Mouse (Mus musculus): ENCODE measurements around the gene Tmed8. TPM values are rescaled to one million over a fixed set of nuclear protein-coding genes. Genes with fewer than 3 reads are reported as not detected.
A peak's percentile ranks its signal among the peaks of the same experiment; 100 is the strongest.

The Tmed8 gene
- polyA plus RNA-seq (2015; fragmentation: Nextera tagmentation; extraction: Ambion mirVana), result 0.98 and 1.1 TPM in 2 replicates

- H3K36me3 ChIP-seq (ENCODE audit: control insufficient read depth, insufficient read depth), result no peaks in the 10 kb centered on the region
- no peaks in the 10 kb centered on the region for H3K9me3 ChIP-seq (ENCODE audit: control insufficient read depth)
- H3K9ac ChIP-seq (ENCODE audit: low read depth, low read length), result peak within 1 kb of the TSS; percentile 73
- ATAC-seq, result peak; percentile 81
- no peak within 1 kb of the TSS for H3K27ac ChIP-seq (ENCODE audit: low read depth, low read length)
- H3K27me3 ChIP-seq (replicated peaks; ENCODE audit: control insufficient read depth, insufficient read depth, low read length), result no peaks in the 10 kb centered on the region
- H3K4me3 ChIP-seq (ENCODE audit: low read depth, low read length), result peak within 1 kb of the TSS; percentile 59
- H3K4me1 ChIP-seq (replicated peaks; ENCODE audit: control insufficient read depth, insufficient read depth, low read length), result no peaks in the 10 kb centered on the region
- no peak for TF ChIP-seq CTCF (IDR thresholded peaks at IDR 0.05; ENCODE audit: low read depth)
- peak within 1 kb of the TSS; percentile 82 for H3K4me2 ChIP-seq (replicated peaks; ENCODE audit: low read depth)
- under 1% methylated on average over 66 of the region's 70 CpGs for WGBS
Observed at GRCm38 (mm10) chr12:87199973-87200586, at the start of gene Tmed8. TSS of gene Tmed8 (minus strand) at chr12:87200454.

- no peak for ATAC-seq
- no peak for TF ChIP-seq CTCF (IDR thresholded peaks at IDR 0.05; ENCODE audit: low read depth)
- H3K4me1 ChIP-seq (replicated peaks; ENCODE audit: control insufficient read depth, insufficient read depth, low read length), result no peaks in the 10 kb centered on the region
- WGBS, result 100% methylated on average over 1 of the region's 1 CpGs
- H3K4me3 ChIP-seq (ENCODE audit: low read depth, low read length), result no peak within 1 kb of the TSS
- peaks cover 54% of the 10 kb centered on the region for H3K36me3 ChIP-seq (ENCODE audit: control insufficient read depth, insufficient read depth)
- no peaks in the 10 kb centered on the region for H3K9me3 ChIP-seq (ENCODE audit: control insufficient read depth)
- no peak within 1 kb of the TSS for H3K4me2 ChIP-seq (replicated peaks; ENCODE audit: low read depth)
- H3K27me3 ChIP-seq (replicated peaks; ENCODE audit: control insufficient read depth, insufficient read depth, low read length), result no peaks in the 10 kb centered on the region
- no peak within 1 kb of the TSS for H3K9ac ChIP-seq (ENCODE audit: low read depth, low read length)
- no peak within 1 kb of the TSS for H3K27ac ChIP-seq (ENCODE audit: low read depth, low read length)
Observed at GRCm38 (mm10) chr12:87238632-87239031, 38.4 kb upstream of the Tmed8 start, which contains the start of gene Noxred1. TSS of gene Noxred1 (minus strand) at chr12:87238732.

GRCm38 (mm10) chr12:87236882-87237483 is 36.7 kb upstream of the Tmed8 start:
- Histone ChIP-seq H3K4me3 (ENCODE audit: low read depth, low read length) (no peak overlapping the region), H3K36me3 (ENCODE audit: control insufficient read depth, insufficient read depth) (peaks cover 42% of the 10 kb centered on the region), H3K4me1 (replicated peaks; ENCODE audit: control insufficient read depth, insufficient read depth, low read length) (no peaks in the 10 kb centered on the region), H3K27me3 (replicated peaks; ENCODE audit: control insufficient read depth, insufficient read depth, low read length) (no peaks in the 10 kb centered on the region), H3K4me2 (replicated peaks; ENCODE audit: low read depth) (no peak overlapping the region), H3K9ac (ENCODE audit: low read depth, low read length) (no peak overlapping the region), H3K9me3 (ENCODE audit: control insufficient read depth) (no peaks in the 10 kb centered on the region), H3K27ac (ENCODE audit: low read depth, low read length) (no peak overlapping the region)
- ATAC-seq, result no peak
- 84% methylated on average over 5 of the region's 5 CpGs for WGBS
- no peak for TF ChIP-seq CTCF (IDR thresholded peaks at IDR 0.05; ENCODE audit: low read depth)

- ATAC-seq, result no peak
- Histone ChIP-seq H3K9me3 (ENCODE audit: control insufficient read depth) (no peaks in the 10 kb centered on the region), H3K4me3 (ENCODE audit: low read depth, low read length) (no peak overlapping the region), H3K9ac (ENCODE audit: low read depth, low read length) (no peak overlapping the region), H3K36me3 (ENCODE audit: control insufficient read depth, insufficient read depth) (no peaks in the 10 kb centered on the region), H3K27ac (ENCODE audit: low read depth, low read length) (no peak overlapping the region), H3K4me2 (replicated peaks; ENCODE audit: low read depth) (no peak overlapping the region), H3K4me1 (replicated peaks; ENCODE audit: control insufficient read depth, insufficient read depth, low read length) (no peaks in the 10 kb centered on the region), H3K27me3 (replicated peaks; ENCODE audit: control insufficient read depth, insufficient read depth, low read length) (no peaks in the 10 kb centered on the region)
- TF ChIP-seq CTCF (IDR thresholded peaks at IDR 0.05; ENCODE audit: low read depth), result no peak
Observed at GRCm38 (mm10) chr12:87230379-87230895, 30.2 kb upstream of the Tmed8 start.

GRCm38 (mm10) chr12:87229633-87230032 is 29.4 kb upstream of the Tmed8 start:
- TF ChIP-seq CTCF (IDR thresholded peaks at IDR 0.05; ENCODE audit: low read depth), result no peak
- no peak for ATAC-seq
- Histone ChIP-seq H3K27ac (ENCODE audit: low read depth, low read length) (no peak overlapping the region), H3K27me3 (replicated peaks; ENCODE audit: control insufficient read depth, insufficient read depth, low read length) (no peaks in the 10 kb centered on the region), H3K4me3 (ENCODE audit: low read depth, low read length) (no peak overlapping the region), H3K4me1 (replicated peaks; ENCODE audit: control insufficient read depth, insufficient read depth, low read length) (no peaks in the 10 kb centered on the region), H3K9ac (ENCODE audit: low read depth, low read length) (no peak overlapping the region), H3K36me3 (ENCODE audit: control insufficient read depth, insufficient read depth) (no peaks in the 10 kb centered on the region), H3K4me2 (replicated peaks; ENCODE audit: low read depth) (no peak overlapping the region), H3K9me3 (ENCODE audit: control insufficient read depth) (no peaks in the 10 kb centered on the region)
- 83% methylated on average over 2 of the region's 2 CpGs for WGBS

GRCm38 (mm10) chr12:87226801-87227200 is 26.5 kb upstream of the Tmed8 start:
- WGBS, result 74% methylated on average over 7 of the region's 7 CpGs
- Histone ChIP-seq H3K9me3 (ENCODE audit: control insufficient read depth) (no peaks in the 10 kb centered on the region), H3K27me3 (replicated peaks; ENCODE audit: control insufficient read depth, insufficient read depth, low read length) (no peaks in the 10 kb centered on the region), H3K36me3 (ENCODE audit: control insufficient read depth, insufficient read depth) (no peaks in the 10 kb centered on the region), H3K9ac (ENCODE audit: low read depth, low read length) (no peak overlapping the region), H3K27ac (ENCODE audit: low read depth, low read length) (no peak overlapping the region), H3K4me1 (replicated peaks; ENCODE audit: control insufficient read depth, insufficient read depth, low read length) (no peaks in the 10 kb centered on the region), H3K4me2 (replicated peaks; ENCODE audit: low read depth) (no peak overlapping the region), H3K4me3 (ENCODE audit: low read depth, low read length) (no peak overlapping the region)
- no peak for ATAC-seq
- 0 out of 2 replicates have a peak, but pooled peaks have one; percentile 6 for TF ChIP-seq CTCF (IDR thresholded peaks at IDR 0.05; ENCODE audit: low read depth)
